Mouse (Mus musculus) lung, adult 2 months (tissue): ENCODE data around the gene Sgms2. TPM values are rescaled to one million over a fixed set of nuclear protein-coding genes. Genes with fewer than 3 reads are reported as not detected.

Source experiments
- DNase-seq: peaks from one replicate; pipeline ENCODE4 v3.0.0; 2022
- H3K4me1 ChIP-seq: fragments of 200-500 bp; 2 replicates; pipeline ENCODE4 v1.6.1; 2011; ENCODE audit warnings: low read length; ENCODE audit not compliant: control insufficient read depth, insufficient read depth
- H3K4me3 ChIP-seq: fragments of 200-500 bp; replicated peaks from 2 replicates; pipeline ENCODE3; 2011; ENCODE audit warnings: low read depth, mild to moderate bottlenecking, control low read depth, low read length; ENCODE audit errors: extremely low read depth
- CTCF ChIP-seq: fragments of 200-500 bp; IDR thresholded peaks from 2 replicates; pipeline ENCODE4 v1.5.1; 2011; ENCODE audit warnings: mild to moderate bottlenecking, low read length, control low read depth; ENCODE audit not compliant: insufficient read depth
- POLR2A ChIP-seq: fragments of 200-500 bp; IDR thresholded peaks from 2 replicates; pipeline ENCODE4 v1.6.1; 2011; ENCODE audit warnings: low read depth, mild to moderate bottlenecking, control low read depth, low read length, borderline replicate concordance; ENCODE audit errors: extremely low read depth
- WGBS: fragments of 180-500 bp; shearing (Covaris S2); methylation state at CpG from one replicate; pipeline ENCODE4 v1.1.7; 2018; 5-methylcytosine and 5-hydroxymethylcytosine counted together
- polyA plus RNA-seq: library from polyadenylated mRNA; depleted of rRNA; stranded (reverse); fragments of >200 nt; gene quantifications from 2 replicates; pipeline ENCODE4 v1.2.3, GENCODE M21; 2012; rRNA removed

Sgms2 gene
- polyA plus RNA-seq, 1 experiment: 2.6 TPM

GRCm38 (mm10) chr3:131274151-131274550 is 217.1 kb downstream of the Sgms2 start:
- TF ChIP-seq CTCF (no peak), POLR2A (no peak)
- DNase-seq: no peak
- Histone ChIP-seq H3K4me3 (no peak overlapping the region), H3K4me1 (peaks cover 6% of the 10 kb centered on the region; the same call in 1 of the 2 replicates)
- 74% methylated on average over 4 of the region's 4 CpGs for WGBS

GRCm38 (mm10) chr3:131272374-131273100 is 218.7 kb downstream of the Sgms2 start:
- 20% methylated on average over 10 of the region's 10 CpGs for WGBS
- no peak for TF ChIP-seq CTCF
- no peak for TF ChIP-seq POLR2A
- peaks cover 9% of the 10 kb centered on the region; the same call in 1 of the 2 replicates for H3K4me1 ChIP-seq
- no peak for DNase-seq
- peak overlapping the region; percentile 74 for H3K4me3 ChIP-seq

DNA sequence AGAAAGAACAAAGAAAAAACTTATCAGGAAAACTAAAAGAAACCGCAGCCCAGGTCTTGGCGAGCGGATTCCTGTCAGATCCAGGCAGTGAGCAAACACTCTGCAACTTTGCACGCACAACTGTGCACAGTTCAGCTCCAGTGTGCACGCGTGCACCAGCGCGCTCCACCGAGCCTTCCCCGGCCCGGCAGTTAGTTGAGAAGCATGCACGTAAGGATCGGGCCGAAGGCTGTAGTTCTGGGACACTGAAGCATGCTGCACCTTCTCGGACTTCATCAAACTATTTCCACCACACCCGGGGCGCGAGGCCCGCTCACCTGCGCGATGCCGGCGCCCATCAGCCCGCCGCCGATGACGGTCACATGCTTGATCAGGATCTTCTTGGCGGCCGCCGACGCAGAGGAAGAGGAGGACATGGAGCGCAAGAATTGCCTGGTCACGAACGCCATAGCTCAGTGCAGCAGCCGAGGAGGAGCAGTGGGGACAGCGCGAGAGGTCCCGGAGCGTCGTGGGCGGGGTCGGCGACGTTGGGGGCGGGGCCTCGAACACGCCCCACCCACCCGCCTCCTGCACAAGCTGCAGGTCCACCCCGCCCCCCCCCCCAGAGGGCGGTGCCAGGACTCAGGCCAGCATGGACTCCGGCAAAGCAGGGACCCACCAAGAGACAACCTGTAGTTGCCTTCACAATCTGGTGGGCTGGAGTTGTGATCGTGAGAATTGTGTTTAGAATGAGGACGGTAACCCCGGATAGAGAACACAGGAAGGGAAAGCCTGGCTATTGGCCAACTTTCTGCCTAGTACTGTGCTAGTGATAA is 219.4 kb downstream of the Sgms2 start, which contains the start of gene Hadh:
Hadh (minus strand) TSS at position 543 of the 815 bp plus-strand sequence.
- WGBS: under 1% methylated on average over 54 of the region's 54 CpGs
- peak; percentile 79 for DNase-seq
- TF ChIP-seq CTCF (no peak), POLR2A (peak; percentile 84; the same call in 1 of the 2 replicates)
- Histone ChIP-seq H3K4me1 (peaks cover 9% of the 10 kb centered on the region; the same call in 1 of the 2 replicates), H3K4me3 (peak within 1 kb of the TSS; percentile 98)

DNA sequence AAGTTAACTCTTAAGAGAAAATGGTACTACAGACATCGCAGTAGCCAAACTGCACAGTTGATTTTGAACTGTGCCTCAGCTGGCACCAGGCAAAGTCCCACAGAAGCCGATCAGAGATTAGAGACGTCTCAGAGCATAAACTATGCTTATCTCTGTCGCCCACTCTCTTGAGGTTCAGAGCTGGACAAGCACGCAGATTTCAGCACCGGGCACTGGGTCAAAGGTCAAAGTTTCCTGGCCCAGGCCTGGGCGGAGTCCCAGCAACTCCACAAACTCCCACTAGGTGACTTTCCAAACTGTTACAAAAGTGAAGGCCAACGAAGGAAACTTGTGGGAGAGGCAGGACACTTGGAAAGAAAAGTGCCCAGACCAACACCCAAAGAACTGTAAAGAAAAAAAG is 220.1 kb downstream of the Sgms2 start:
- peak overlapping the region; percentile 98 for H3K4me3 ChIP-seq
- TF ChIP-seq CTCF: peak; percentile 5; the same call in 1 of the 2 replicates
- no peak for TF ChIP-seq POLR2A
- WGBS: 2% methylated on average over 8 of the region's 8 CpGs
- H3K4me1 ChIP-seq: peaks cover 10% of the 10 kb centered on the region; the same call in 1 of the 2 replicates
- peak; percentile 56 for DNase-seq

- Histone ChIP-seq H3K4me1 (peaks cover 12% of the 10 kb centered on the region; the same call in 1 of the 2 replicates), H3K4me3 (no peak overlapping the region)
- WGBS: 69% methylated on average over 6 of the region's 6 CpGs
- TF ChIP-seq POLR2A (no peak), CTCF (no peak)
- no peak for DNase-seq
These were observed 220.8 kb downstream of the Sgms2 start for GRCm38 (mm10) chr3:131270381-131270780.

Other genes starting within 250 kb of the Sgms2 start
- 79.7 and 113 TPM in 2 replicates for gene Hadh, start 219.3 kb downstream of the Sgms2 start, polyA plus RNA-seq
- gene Cyp2u1, start 188.2 kb downstream of the Sgms2 start, polyA plus RNA-seq: 2.7 TPM in 2 replicates
- gene Papss1, start 73.4 kb upstream of the Sgms2 start, polyA plus RNA-seq: 26.0 and 36.0 TPM in 2 replicates